Mouse (Mus musculus) embryonic facial prominence, embryonic 11.5 days (tissue): ENCODE data around the gene Izumo1. TPM values are rescaled to one million over a fixed set of nuclear protein-coding genes. Genes with fewer than 3 reads are reported as not detected.

Experiments
- ATAC-seq: fragments of 200-750 bp; cut with Nextera tagmentation; replicated peaks from 2 replicates; pipeline ENCODE4 v1.8.0; 2017; ENCODE audit warnings: low read depth; ENCODE audit not compliant: insufficient number of reproducible peaks, low FRiP score, low TSS enrichment
- DNase-seq: peaks from one replicate; pipeline ENCODE4 v3.0.0-alpha.2; 2015; ENCODE audit warnings: low spot score
- H3K27ac ChIP-seq: fragments of 300-500 bp; sonication (generic); replicated peaks from 2 replicates; pipeline ENCODE4 v1.5.1; 2014; ENCODE audit warnings: mild to moderate bottlenecking, low read depth, low read length, control low read depth
- H3K27me3 ChIP-seq: fragments of 300-500 bp; sonication (generic); 2 replicates; pipeline ENCODE4 v1.6.1; 2014; ENCODE audit warnings: mild to moderate bottlenecking, low read length, moderate library complexity, mixed read lengths; ENCODE audit not compliant: control insufficient read depth, insufficient read depth
- H3K36me3 ChIP-seq: fragments of 300-500 bp; sonication (generic); replicated peaks from 2 replicates; pipeline ENCODE4 v1.6.1; 2014; ENCODE audit warnings: low read depth, mild to moderate bottlenecking, low read length, moderate library complexity, mixed read lengths; ENCODE audit not compliant: control insufficient read depth, insufficient read depth
- H3K4me1 ChIP-seq: fragments of 300-500 bp; sonication (generic); 2 replicates; pipeline ENCODE4 v1.6.1; 2014; ENCODE audit warnings: low read length, mixed read lengths; ENCODE audit not compliant: control insufficient read depth, insufficient read depth
- H3K4me2 ChIP-seq: fragments of 300-500 bp; sonication (generic); 2 replicates; pipeline ENCODE4 v1.6.1; 2014; ENCODE audit warnings: low read depth, mild to moderate bottlenecking, control low read depth, low read length, moderate library complexity
- H3K4me3 ChIP-seq: fragments of 300-500 bp; sonication (generic); 2 replicates; pipeline ENCODE4 v1.5.1; 2014; ENCODE audit warnings: low read depth, low read length, control low read depth
- H3K9ac ChIP-seq: fragments of 300-500 bp; sonication (generic); replicated peaks from 2 replicates; pipeline ENCODE4 v1.6.1; 2014; ENCODE audit warnings: mild to moderate bottlenecking, control low read depth, low read length
- H3K9me3 ChIP-seq: fragments of 300-500 bp; sonication (generic); replicated peaks from 2 replicates; pipeline ENCODE4 v1.6.1; 2016; ENCODE audit warnings: mild to moderate bottlenecking, low read length, inconsistent platforms, mixed read lengths; ENCODE audit not compliant: control insufficient read depth
- WGBS: fragments of 180-500 bp; shearing (Covaris S2); extraction: QIAGEN DNeasy Blood & Tissue Kit; methylation state at CpG from one replicate; pipeline ENCODE4 v1.1.7; 2014; 5-methylcytosine and 5-hydroxymethylcytosine counted together
- polyA plus RNA-seq: library from polyadenylated mRNA; unstranded; fragments of >200 nt; fragmentation: Nextera tagmentation; extraction: Ambion mirVana; gene quantifications from 2 replicates; pipeline ENCODE4 v1.2.1, GENCODE M21; 2014

Izumo1 gene
- polyA plus RNA-seq, 1 experiment from 2014 or later: 0.11 TPM

DNA sequence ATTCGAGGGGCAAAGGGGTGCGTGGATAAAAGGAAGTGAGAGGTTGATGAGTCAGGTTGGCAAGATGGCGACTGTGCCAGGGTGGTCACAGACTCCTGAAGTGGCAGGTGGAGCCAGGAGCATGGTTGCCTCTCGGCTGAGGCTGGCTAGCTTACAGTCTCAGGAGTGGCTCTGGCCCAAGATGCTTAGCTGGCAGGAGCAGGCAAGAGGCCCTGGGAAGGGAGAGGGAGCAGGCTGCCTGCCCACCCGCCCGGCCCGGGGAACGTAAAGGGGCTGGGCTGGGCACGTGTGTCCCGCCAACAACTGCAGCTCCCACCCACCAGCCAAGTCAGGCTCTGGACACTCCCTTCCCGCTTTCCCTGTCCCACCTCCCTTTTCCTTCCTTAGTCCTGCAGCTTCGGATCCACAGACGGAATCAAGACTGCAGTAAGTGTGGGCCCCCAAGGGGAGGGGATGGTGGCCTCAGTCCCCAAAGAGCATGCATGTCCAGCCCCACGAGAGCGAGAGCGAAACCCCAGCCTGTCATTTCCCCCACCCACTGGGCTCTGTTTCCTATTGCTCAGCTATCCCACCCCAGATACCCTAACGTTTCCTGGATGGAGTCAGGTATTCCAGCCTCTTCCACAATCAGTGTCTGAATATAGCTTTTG is 19.9 kb downstream of the Izumo1 start:
- Histone ChIP-seq H3K27ac (0 out of 2 replicates have a peak overlapping the region, but pooled peaks have one; percentile 13), H3K9ac (no peak overlapping the region), H3K36me3 (no peaks in the 10 kb centered on the region), H3K9me3 (no peaks in the 10 kb centered on the region), H3K4me2 (no peak overlapping the region), H3K27me3 (no peaks in the 10 kb centered on the region), H3K4me1 (no peaks in the 10 kb centered on the region; the same call in 1 of the 2 replicates), H3K4me3 (no peak overlapping the region)
- ATAC-seq: no peak
- no peak for DNase-seq
- WGBS: 71% methylated on average over 15 of the region's 17 CpGs

GRCm38 (mm10) chr7:45642083-45642482 is 20.5 kb downstream of the Izumo1 start:
- 85% methylated on average over 5 of the region's 5 CpGs for WGBS
- no peaks in the 10 kb centered on the region for H3K36me3 ChIP-seq
- no peaks in the 10 kb centered on the region; the same call in 1 of the 2 replicates for H3K4me1 ChIP-seq
- H3K9me3 ChIP-seq: no peaks in the 10 kb centered on the region
- no peak overlapping the region for H3K27ac ChIP-seq
- no peak overlapping the region for H3K4me2 ChIP-seq
- no peak for ATAC-seq
- no peak overlapping the region for H3K9ac ChIP-seq
- H3K27me3 ChIP-seq: no peaks in the 10 kb centered on the region
- no peak overlapping the region for H3K4me3 ChIP-seq
- DNase-seq: no peak

GRCm38 (mm10) chr7:45642503-45643255 is 21.1 kb downstream of the Izumo1 start:
- H3K27me3 ChIP-seq: no peaks in the 10 kb centered on the region
- DNase-seq (no peak), ATAC-seq (no peak)
- H3K9me3 ChIP-seq: no peaks in the 10 kb centered on the region
- no peaks in the 10 kb centered on the region for H3K36me3 ChIP-seq
- peak overlapping the region; percentile 78 for H3K4me2 ChIP-seq
- H3K4me3 ChIP-seq: peak overlapping the region; percentile 42
- peak overlapping the region; percentile 76 for H3K27ac ChIP-seq
- peak overlapping the region; percentile 85 for H3K9ac ChIP-seq
- 35% methylated on average over 16 of the region's 16 CpGs for WGBS
- no peaks in the 10 kb centered on the region; the same call in 1 of the 2 replicates for H3K4me1 ChIP-seq

- Histone ChIP-seq H3K4me3 (peak overlapping the region; percentile 42), H3K4me1 (no peaks in the 10 kb centered on the region; the same call in 1 of the 2 replicates), H3K9ac (peak overlapping the region; percentile 85), H3K36me3 (no peaks in the 10 kb centered on the region), H3K27ac (peak overlapping the region; percentile 76), H3K9me3 (no peaks in the 10 kb centered on the region), H3K4me2 (peak overlapping the region; percentile 78), H3K27me3 (no peaks in the 10 kb centered on the region)
- WGBS: 2% methylated on average over 28 of the region's 28 CpGs
- ATAC-seq: peak; percentile 90
- DNase-seq: peak; percentile 99
Measured at GRCm38 (mm10) chr7:45643441-45644178, 22.0 kb downstream of the Izumo1 start.

DNA sequence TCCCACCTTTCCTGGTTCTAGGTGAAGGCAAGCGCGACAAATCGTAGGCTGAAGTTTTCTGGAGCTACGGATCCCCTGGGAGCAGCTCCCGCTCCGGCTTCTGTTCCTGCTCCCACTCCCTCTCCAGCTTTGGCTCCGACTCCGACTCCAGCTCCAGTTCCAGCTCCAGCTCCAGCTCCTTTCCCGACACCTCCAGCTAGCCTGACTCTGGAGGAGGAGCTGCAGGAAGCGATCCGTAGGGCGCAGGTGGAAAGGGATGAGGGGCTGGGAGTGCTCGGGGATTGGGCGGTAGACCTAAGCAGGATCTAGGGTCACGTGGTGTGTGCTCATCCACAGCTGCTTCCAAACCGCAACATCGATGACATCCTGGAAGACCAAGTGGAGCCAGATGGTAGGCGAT is 22.6 kb downstream of the Izumo1 start:
- Histone ChIP-seq H3K9ac (peak overlapping the region; percentile 44), H3K4me1 (no peaks in the 10 kb centered on the region; the same call in 1 of the 2 replicates), H3K9me3 (no peaks in the 10 kb centered on the region), H3K4me3 (peak overlapping the region; percentile 42), H3K27ac (0 out of 2 replicates have a peak overlapping the region, but pooled peaks have one; percentile 49), H3K4me2 (peak overlapping the region; percentile 71), H3K36me3 (no peaks in the 10 kb centered on the region), H3K27me3 (no peaks in the 10 kb centered on the region)
- WGBS: under 1% methylated on average over 18 of the region's 18 CpGs
- DNase-seq (peak; percentile 65), ATAC-seq (peak; percentile 29)

DNA sequence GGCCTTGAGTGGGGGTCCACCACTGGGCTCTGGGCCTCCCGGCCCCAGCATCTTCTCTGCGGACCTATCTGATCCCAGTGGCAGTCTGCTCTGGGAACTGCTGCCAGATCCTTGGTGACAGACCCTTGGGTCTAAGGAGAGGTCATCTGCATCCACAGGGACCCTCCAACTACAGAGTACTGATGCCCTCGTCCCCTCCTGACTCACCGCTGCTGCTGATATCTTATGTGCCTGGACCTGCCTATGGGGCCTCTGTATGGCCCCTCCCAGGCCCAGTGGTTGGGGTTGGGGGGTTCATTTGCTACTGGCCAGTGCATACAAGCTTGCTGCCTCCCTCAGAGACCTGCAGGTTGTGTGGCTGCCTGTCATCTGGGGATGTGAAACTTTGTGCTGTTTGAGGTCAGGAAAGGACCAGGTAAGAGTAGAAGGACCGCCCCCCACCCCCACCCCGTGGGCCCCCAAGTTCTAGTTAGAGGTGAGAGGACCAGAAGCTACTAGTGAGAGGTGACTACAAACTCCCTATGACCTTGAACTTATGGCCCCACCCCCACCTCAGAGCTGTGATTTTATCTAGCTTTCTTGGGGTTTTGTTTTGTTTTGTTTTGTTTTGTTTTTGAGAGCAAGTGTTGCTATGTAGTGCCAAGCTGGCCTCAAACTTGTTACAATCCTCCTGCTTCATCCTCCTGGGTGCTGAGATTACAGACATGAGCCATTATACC is 23.4 kb downstream of the Izumo1 start:
- 68% methylated on average over 6 of the region's 6 CpGs for WGBS
- Histone ChIP-seq H3K27me3 (no peaks in the 10 kb centered on the region), H3K9ac (no peak overlapping the region), H3K4me1 (no peaks in the 10 kb centered on the region; the same call in 1 of the 2 replicates), H3K4me3 (peak overlapping the region; percentile 42; the same call in 1 of the 2 replicates), H3K27ac (no peak overlapping the region), H3K4me2 (peak overlapping the region; percentile 71; the same call in 1 of the 2 replicates), H3K9me3 (no peaks in the 10 kb centered on the region), H3K36me3 (no peaks in the 10 kb centered on the region)
- DNase-seq (no peak), ATAC-seq (no peak)

DNA sequence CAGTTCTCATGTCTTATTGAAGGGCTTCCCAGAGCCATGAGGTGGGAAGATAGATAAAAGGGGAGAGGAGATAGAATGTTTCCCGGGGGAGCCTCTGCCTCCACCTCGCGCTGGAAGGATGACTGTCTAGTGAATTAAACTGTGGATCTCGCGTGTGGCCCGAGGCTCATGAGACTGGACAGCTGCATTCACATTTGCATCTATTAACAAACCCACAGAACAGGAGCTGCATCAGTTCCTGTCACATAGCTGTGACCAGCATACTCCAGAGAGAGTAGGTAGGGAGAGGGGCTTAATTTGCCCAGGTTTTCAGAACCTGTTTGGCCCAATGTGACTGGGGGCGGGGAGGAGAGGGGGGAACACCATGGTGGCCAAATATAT is 24.0 kb downstream of the Izumo1 start:
- ATAC-seq (no peak), DNase-seq (no peak)
- Histone ChIP-seq H3K4me3 (no peak overlapping the region), H3K4me1 (no peaks in the 10 kb centered on the region; the same call in 1 of the 2 replicates), H3K36me3 (no peaks in the 10 kb centered on the region), H3K9ac (no peak overlapping the region), H3K9me3 (no peaks in the 10 kb centered on the region), H3K27me3 (no peaks in the 10 kb centered on the region), H3K27ac (no peak overlapping the region), H3K4me2 (no peak overlapping the region)
- 83% methylated on average over 7 of the region's 7 CpGs for WGBS
